Mouse (Mus musculus) embryonic fibroblast, embryonic 13.5 days (primary cell): ENCODE measurements at regions not wholly inside any gene's neighbourhood (a gene's known extent, or its start where the extent isn't known, plus 50 kb on each side); places are given as distances from the start of the nearest gene placed in this dataset.

Experiments
- CTCF ChIP-seq: IDR thresholded peaks from 2 replicates; pipeline ENCODE4 v1.5.1; 2011; ENCODE audit warnings: mild to moderate bottlenecking, control low read depth, low read length, moderate library complexity, borderline replicate concordance; ENCODE audit not compliant: insufficient read depth
- POLR2A ChIP-seq: IDR thresholded peaks from 2 replicates; pipeline ENCODE4 v1.6.1; 2011; ENCODE audit warnings: low read depth, mild to moderate bottlenecking, control low read depth, low read length, moderate library complexity

DNA sequence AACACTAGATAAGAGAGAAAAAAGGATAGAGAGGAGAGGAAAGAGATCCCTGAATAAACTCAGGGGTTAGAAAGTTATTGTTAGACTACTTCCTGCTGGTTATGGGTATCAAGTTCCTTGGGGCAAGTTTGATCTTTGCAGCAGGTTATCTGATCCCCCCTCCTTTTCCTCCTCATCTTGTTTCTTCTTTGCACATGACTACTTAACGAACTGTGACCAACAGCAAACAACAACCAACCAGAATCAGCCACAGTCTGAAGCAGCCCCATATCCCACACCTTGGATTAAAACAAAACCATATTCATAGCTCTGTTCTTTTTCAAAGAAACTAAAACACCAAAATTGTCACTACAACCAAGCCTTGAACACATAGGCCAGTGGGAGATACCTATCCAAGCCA, 94.5 kb downstream of the Adamts15 start:
- TF ChIP-seq POLR2A (no peak), CTCF (no peak)
